Mouse (Mus musculus) cortical plate, adult 2 months (tissue): ENCODE results near the gene Camta1. TPM values are rescaled to one million over a fixed set of nuclear protein-coding genes. Genes with fewer than 3 reads are reported as not detected.

Source experiments
- H3K27ac ChIP-seq: fragments of 200-500 bp; 2 replicates; pipeline ENCODE4 v1.5.1; 2012; ENCODE audit warnings: low read length, control low read depth, inconsistent platforms; ENCODE audit not compliant: insufficient read depth
- H3K4me1 ChIP-seq: fragments of 200-500 bp; 2 replicates; pipeline ENCODE4 v1.6.1; 2011; ENCODE audit warnings: low read length; ENCODE audit not compliant: control insufficient read depth, insufficient read depth
- H3K4me3 ChIP-seq: fragments of 200-500 bp; 2 replicates; pipeline ENCODE4 v1.5.1; 2011; ENCODE audit warnings: mild to moderate bottlenecking, low read length, control low read depth; ENCODE audit not compliant: insufficient read depth
- CTCF ChIP-seq: fragments of 200-500 bp; IDR thresholded peaks from 2 replicates; pipeline ENCODE4 v1.5.1; 2011; ENCODE audit warnings: mild to moderate bottlenecking, control low read depth, low read length; ENCODE audit not compliant: insufficient read depth; ENCODE audit errors: extremely low read depth
- POLR2A ChIP-seq: fragments of 200-500 bp; IDR thresholded peaks from 2 replicates; pipeline ENCODE4 v1.6.1; 2011; ENCODE audit warnings: mild to moderate bottlenecking, low read length, control low read depth; ENCODE audit not compliant: insufficient read depth; ENCODE audit errors: extremely low read depth
- polyA plus RNA-seq: library from polyadenylated mRNA; depleted of rRNA; stranded (reverse); fragments of >200 nt; gene quantifications from 2 replicates; pipeline ENCODE4 v1.2.3, GENCODE M21; 2012

Gene Camta1
- polyA plus RNA-seq, 1 experiment = 111 TPM

- H3K4me1 ChIP-seq = peaks cover 8% of the 10 kb centered on the region
- 0 out of 2 replicates have a peak overlapping the region, but pooled peaks have one; percentile 2 for H3K4me3 ChIP-seq
- TF ChIP-seq CTCF (peak; percentile 94), POLR2A (peak; percentile 36; the same call in 1 of the 2 replicates)
- H3K27ac ChIP-seq = peak overlapping the region; percentile 42
Observed at GRCm38 (mm10) chr4:151141196-151141880, 720.3 kb downstream of the Camta1 start.

DNA sequence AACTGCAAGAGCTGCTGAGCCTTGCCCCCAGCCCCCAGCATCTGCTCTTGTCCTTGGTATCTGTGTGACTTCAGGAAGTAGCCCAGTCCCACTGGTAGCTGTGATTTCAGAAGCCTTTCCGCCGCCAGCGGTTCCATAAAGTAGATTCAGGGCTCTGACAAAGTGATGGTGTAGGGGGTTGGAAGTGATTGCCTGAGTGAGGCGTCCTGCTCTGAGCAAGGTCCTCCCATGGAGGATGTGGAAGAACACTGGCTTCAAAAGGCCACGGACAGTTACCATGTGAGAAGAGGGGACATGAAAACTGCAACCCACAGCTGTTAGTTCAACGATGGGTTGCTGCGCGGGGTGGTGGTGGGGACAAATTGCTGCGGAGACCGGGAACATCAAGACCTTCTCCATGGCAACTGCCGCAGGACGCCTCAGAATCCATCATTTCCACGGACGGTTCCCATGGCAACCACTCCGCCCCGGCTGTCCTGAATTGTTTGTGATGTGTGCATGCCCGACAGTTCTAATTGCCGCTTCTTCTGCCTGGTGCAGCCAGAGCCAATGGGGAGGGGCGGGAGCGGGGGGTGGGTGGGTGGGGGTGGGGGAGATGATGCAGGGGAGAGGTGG is 721.2 kb downstream of the Camta1 start:
- H3K4me1 ChIP-seq = peaks cover 8% of the 10 kb centered on the region
- peak overlapping the region; percentile 31 for H3K27ac ChIP-seq
- no peak overlapping the region for H3K4me3 ChIP-seq
- TF ChIP-seq CTCF = no peak
- peak; percentile 40; the same call in 1 of the 2 replicates for TF ChIP-seq POLR2A

GRCm38 (mm10) chr4:151139053-151139840 is 722.4 kb downstream of the Camta1 start:
- Histone ChIP-seq H3K27ac (peak overlapping the region; percentile 34), H3K4me1 (peaks cover 8% of the 10 kb centered on the region), H3K4me3 (peak overlapping the region; percentile 9)
- TF ChIP-seq CTCF (peak; percentile 71), POLR2A (no peak)

DNA sequence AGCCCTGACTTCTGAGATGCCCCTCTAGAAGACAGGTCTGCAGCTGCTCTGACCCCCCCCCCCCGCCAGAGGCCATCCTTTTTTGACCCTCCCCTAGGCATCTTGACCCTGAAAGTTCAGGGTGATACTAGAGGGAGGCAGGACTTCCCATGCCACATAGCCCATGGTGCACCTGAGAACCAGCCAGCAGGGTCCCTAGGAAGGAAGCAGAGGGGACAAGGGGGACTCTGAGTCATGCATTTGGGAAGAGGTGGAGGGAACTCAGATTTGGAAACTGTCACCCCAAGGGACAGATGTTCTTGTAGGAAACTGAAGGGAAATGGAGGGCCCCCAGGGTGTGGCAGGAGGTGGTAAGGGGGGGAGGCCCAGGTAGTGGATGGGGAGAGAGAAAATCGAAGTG is 723.1 kb downstream of the Camta1 start:
- 0 out of 2 replicates have a peak overlapping the region, but pooled peaks have one; percentile 34 for H3K27ac ChIP-seq
- peaks cover 8% of the 10 kb centered on the region for H3K4me1 ChIP-seq
- TF ChIP-seq POLR2A (no peak), CTCF (no peak)
- H3K4me3 ChIP-seq = peak overlapping the region; percentile 9

GRCm38 (mm10) chr4:151138135-151138534 is 723.5 kb downstream of the Camta1 start:
- Histone ChIP-seq H3K4me3 (peak overlapping the region; percentile 9), H3K27ac (no peak overlapping the region), H3K4me1 (peaks cover 8% of the 10 kb centered on the region)
- TF ChIP-seq POLR2A = no peak
- no peak for TF ChIP-seq CTCF

DNA sequence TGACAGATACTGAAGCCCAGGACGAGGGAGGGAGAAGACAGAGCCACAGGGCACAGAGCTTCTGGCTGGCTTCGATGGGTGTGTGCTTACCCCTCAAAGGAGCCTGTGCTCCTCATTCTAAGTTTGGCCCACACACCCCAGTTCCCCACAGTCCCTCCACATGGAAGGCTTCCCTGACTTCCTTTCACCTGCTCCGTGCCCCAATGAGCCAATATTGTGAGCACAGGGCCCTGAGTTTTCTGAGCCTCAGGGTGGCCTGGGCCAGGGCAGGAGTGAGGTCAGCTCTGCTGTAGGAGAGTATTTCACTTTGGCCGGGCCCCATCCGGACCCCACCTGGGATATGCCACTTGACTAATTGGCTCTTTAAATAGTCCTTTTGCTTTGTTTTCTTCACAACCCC is 724.0 kb downstream of the Camta1 start:
- Histone ChIP-seq H3K4me3 (peak overlapping the region; percentile 9; the same call in 1 of the 2 replicates), H3K4me1 (peaks cover 8% of the 10 kb centered on the region), H3K27ac (no peak overlapping the region)
- TF ChIP-seq POLR2A (no peak), CTCF (no peak)

DNA sequence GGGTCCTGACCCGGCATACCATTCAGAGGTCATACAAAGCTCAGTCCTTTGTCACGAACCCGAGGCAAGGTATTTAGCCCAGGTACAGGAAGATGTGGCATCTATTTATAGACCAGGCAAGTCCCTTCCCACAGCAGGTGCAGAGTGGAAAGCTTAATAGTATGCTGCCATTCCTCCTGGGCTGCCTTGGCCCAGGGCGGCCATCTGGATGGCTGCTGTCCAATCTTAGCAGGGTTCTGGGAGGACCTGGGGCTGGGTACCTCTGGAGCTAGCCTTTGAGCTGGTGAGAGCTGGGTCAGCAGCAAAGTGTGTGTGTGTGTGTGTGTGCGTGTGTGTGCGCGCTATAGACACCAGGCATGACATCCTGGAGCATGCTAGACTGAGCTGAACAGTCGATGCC is 726.2 kb downstream of the Camta1 start:
- TF ChIP-seq POLR2A (no peak), CTCF (no peak)
- Histone ChIP-seq H3K4me3 (no peak overlapping the region), H3K27ac (no peak overlapping the region), H3K4me1 (peaks cover 8% of the 10 kb centered on the region)

GRCm38 (mm10) chr4:151133760-151134159 is 727.9 kb downstream of the Camta1 start:
- TF ChIP-seq CTCF = no peak
- H3K27ac ChIP-seq = no peak overlapping the region
- H3K4me3 ChIP-seq = no peak overlapping the region
- H3K4me1 ChIP-seq = 0 out of 2 replicates have a peak, but pooled peaks cover 2% of the 10 kb centered on the region

DNA sequence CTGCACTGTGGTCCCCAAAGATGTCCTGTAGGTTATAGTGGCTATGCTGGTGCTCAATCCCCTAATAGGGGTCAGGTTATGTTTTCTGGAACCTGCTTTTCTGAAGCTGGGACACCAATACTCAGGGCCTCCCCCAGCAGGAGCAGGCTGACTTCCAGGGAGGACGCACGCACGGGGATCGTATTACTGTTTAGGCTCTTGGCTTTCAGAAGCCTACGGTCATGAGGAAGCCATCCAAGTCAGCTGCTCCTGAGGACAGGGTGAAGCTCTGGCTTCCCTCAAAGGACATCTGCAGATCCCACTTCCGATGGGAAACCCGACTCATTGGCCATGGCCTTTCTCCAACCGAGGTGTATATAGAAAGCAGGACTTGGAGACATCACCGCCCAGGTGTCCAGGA is 729.2 kb downstream of the Camta1 start:
- Histone ChIP-seq H3K4me1 (peaks cover 2% of the 10 kb centered on the region; the same call in 1 of the 2 replicates), H3K4me3 (no peak overlapping the region), H3K27ac (no peak overlapping the region)
- no peak for TF ChIP-seq CTCF
- TF ChIP-seq POLR2A = no peak
